Mouse (Mus musculus): ENCODE measurements around the gene Slc17a2. TPM values are rescaled to one million over a fixed set of nuclear protein-coding genes. Genes with fewer than 3 reads are reported as not detected.
"Not testable (repeated sequence)": the region's sequence is repeated elsewhere in the genome, so short reads cannot be mapped to it uniquely, and the experiment has no call there.

Gene Slc17a2
- total RNA-seq, 1 experiment: not detected

- in situ Hi-C loops (cut with MboI; ENCODE audit: low sequenced_read_pairs in 2 of 2, unreplicated experiment in 2 of 2): loop anchor here in 1 of 2 experiments (25.0 kb wide), 1 partner anchor 1727 kb away; the partner anchor contains the start of genes Hist1h2ag, Hist1h2ah, Hist1h2bj and Hist1h2bk
- DNase-seq (ENCODE audit: low read depth, low spot score): no peak
- Histone ChIP-seq H3K36me3 (ENCODE audit: control insufficient read depth, insufficient read depth, low read length, poor library complexity, severe bottlenecking) (no peaks in the 10 kb centered on the region), H3K9ac (ENCODE audit: insufficient read depth, low read depth, low read length, poor library complexity, severe bottlenecking) (peak overlapping the region; percentile 87), H3K9me3 (ENCODE audit: control insufficient read depth, insufficient read depth, low read depth, low read length) (no peaks in the 10 kb centered on the region), H3K4me3 (ENCODE audit: insufficient read depth in 1 of 2, low read depth in 1 of 2, low read length in 2 of 2, poor library complexity in 1 of 2, severe bottlenecking in 1 of 2) (peak overlapping the region; percentile 53 to 62), H3K27ac (ENCODE audit: insufficient read depth, low read depth, low read length, poor library complexity, severe bottlenecking) (peak overlapping the region; percentile 67), H3K4me1 (ENCODE audit: control insufficient read depth in 2 of 2, insufficient read depth in 2 of 2, low read length in 2 of 2, poor library complexity in 1 of 2) (no peaks in the 10 kb centered on the region; a peak in 2 of 4 replicates)
- TF ChIP-seq MAFK (IDR thresholded peaks at IDR 0.05; ENCODE audit: insufficient read depth, low read depth, low read length) (0 out of 2 replicates have a peak, but pooled peaks have one; percentile 24), HCFC1 (IDR thresholded peaks at IDR 0.05; ENCODE audit: borderline replicate concordance, insufficient read depth, low read length) (no peak)
These were observed 42.2 kb upstream of the Slc17a2 start for GRCm38 (mm10) chr13:23764324-23765171.

DNA sequence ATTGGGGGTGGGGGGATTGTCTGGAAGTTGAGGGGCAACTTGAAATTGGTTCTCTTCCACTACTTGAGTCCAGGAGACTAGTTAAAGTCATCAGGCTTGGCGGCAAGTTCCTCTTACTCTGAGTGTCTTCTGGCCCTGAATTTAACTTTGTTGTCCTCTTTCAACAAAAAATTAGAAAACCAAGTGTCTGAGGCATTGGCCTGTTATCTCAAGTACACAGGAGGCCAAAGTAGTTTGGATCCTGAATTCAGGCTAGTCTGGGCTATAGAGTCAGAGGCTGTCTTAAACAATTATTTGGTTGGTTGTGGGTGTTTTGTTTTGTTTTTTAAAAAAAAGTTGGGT is 41.6 kb upstream of the Slc17a2 start:
- no peaks in the 10 kb centered on the region for H3K36me3 ChIP-seq (ENCODE audit: control insufficient read depth, insufficient read depth, low read length, poor library complexity, severe bottlenecking)
- peak overlapping the region in 1 of 2 experiments; percentile 62; a peak in 2 of 4 replicates for H3K4me3 ChIP-seq (ENCODE audit: insufficient read depth in 1 of 2, low read depth in 1 of 2, low read length in 2 of 2, poor library complexity in 1 of 2, severe bottlenecking in 1 of 2)
- H3K27ac ChIP-seq (ENCODE audit: insufficient read depth, low read depth, low read length, poor library complexity, severe bottlenecking): peak overlapping the region; percentile 62; the same call in 1 of the 2 replicates
- H3K4me1 ChIP-seq (ENCODE audit: control insufficient read depth in 2 of 2, insufficient read depth in 2 of 2, low read length in 2 of 2, poor library complexity in 1 of 2): no peaks in the 10 kb centered on the region; a peak in 2 of 4 replicates
- H3K9me3 ChIP-seq (ENCODE audit: control insufficient read depth, insufficient read depth, low read depth, low read length): no peaks in the 10 kb centered on the region
- H3K9ac ChIP-seq (ENCODE audit: insufficient read depth, low read depth, low read length, poor library complexity, severe bottlenecking): peak overlapping the region; percentile 87; the same call in 1 of the 2 replicates
- no peak for DNase-seq (ENCODE audit: low read depth, low spot score)
- no peak for TF ChIP-seq ZNF384 (IDR thresholded peaks at IDR 0.05; ENCODE audit: low read depth, low read length)
- no peak for TF ChIP-seq MAFK (IDR thresholded peaks at IDR 0.05; ENCODE audit: insufficient read depth, low read depth, low read length)
- TF ChIP-seq CHD2 (IDR thresholded peaks at IDR 0.05; ENCODE audit: low read depth, low read length): no peak
- no peak for TF ChIP-seq ZC3H11A (IDR thresholded peaks at IDR 0.05; ENCODE audit: borderline replicate concordance, low read depth, low read length)
- TF ChIP-seq HCFC1 (IDR thresholded peaks at IDR 0.05; ENCODE audit: borderline replicate concordance, insufficient read depth, low read length): no peak
- in situ Hi-C loops (cut with MboI; ENCODE audit: low sequenced_read_pairs in 2 of 2, unreplicated experiment in 2 of 2): loop anchor here in 1 of 2 experiments (25.0 kb wide), 1 partner anchor 1728 kb away; the partner anchor contains the start of genes Hist1h2ag, Hist1h2ah, Hist1h2bj and Hist1h2bk

DNA sequence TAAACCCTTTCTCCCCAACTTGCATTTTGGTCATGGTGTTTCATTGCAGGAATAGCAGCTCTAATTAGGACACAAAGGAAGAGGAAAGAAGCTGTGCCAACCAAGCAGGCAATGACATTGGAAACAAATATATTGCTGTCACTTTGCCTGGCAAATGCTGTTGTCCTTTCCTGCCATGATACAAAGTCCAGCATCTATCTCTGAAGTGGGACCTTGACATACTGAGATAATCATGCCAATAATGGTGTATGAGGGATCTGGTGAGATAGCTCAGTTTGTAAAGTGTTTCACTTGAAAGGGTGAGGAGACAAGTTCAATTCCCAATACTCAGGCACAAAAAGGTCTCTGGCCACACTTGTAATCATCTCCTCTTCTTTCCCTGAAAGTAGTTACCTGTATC is 40.0 kb upstream of the Slc17a2 start:
- Histone ChIP-seq H3K36me3 (ENCODE audit: control insufficient read depth, insufficient read depth, low read length, poor library complexity, severe bottlenecking) (no peaks in the 10 kb centered on the region), H3K4me1 (ENCODE audit: control insufficient read depth in 2 of 2, insufficient read depth in 2 of 2, low read length in 2 of 2, poor library complexity in 1 of 2) (no peaks in the 10 kb centered on the region; a peak in 2 of 4 replicates), H3K9ac (ENCODE audit: insufficient read depth, low read depth, low read length, poor library complexity, severe bottlenecking) (no peak overlapping the region), H3K9me3 (ENCODE audit: control insufficient read depth, insufficient read depth, low read depth, low read length) (no peaks in the 10 kb centered on the region), H3K27ac (ENCODE audit: insufficient read depth, low read depth, low read length, poor library complexity, severe bottlenecking) (no peak overlapping the region), H3K4me3 (ENCODE audit: insufficient read depth in 1 of 2, low read depth in 1 of 2, low read length in 2 of 2, poor library complexity in 1 of 2, severe bottlenecking in 1 of 2) (no peak overlapping the region)
- DNase-seq (ENCODE audit: low read depth, low spot score): no peak
- TF ChIP-seq MAFK (IDR thresholded peaks at IDR 0.05; ENCODE audit: insufficient read depth, low read depth, low read length): no peak
- TF ChIP-seq HCFC1 (IDR thresholded peaks at IDR 0.05; ENCODE audit: borderline replicate concordance, insufficient read depth, low read length): no peak
- no peak for TF ChIP-seq CHD2 (IDR thresholded peaks at IDR 0.05; ENCODE audit: low read depth, low read length)
- no peak for TF ChIP-seq ZNF384 (IDR thresholded peaks at IDR 0.05; ENCODE audit: low read depth, low read length)
- no peak for TF ChIP-seq ZC3H11A (IDR thresholded peaks at IDR 0.05; ENCODE audit: borderline replicate concordance, low read depth, low read length)
- in situ Hi-C loops (cut with MboI; ENCODE audit: low sequenced_read_pairs in 2 of 2, unreplicated experiment in 2 of 2): loop anchor here in 1 of 2 experiments (25.0 kb wide), 1 partner anchor 1729 kb away; the partner anchor contains the start of genes Hist1h2ag, Hist1h2ah, Hist1h2bj and Hist1h2bk

DNA sequence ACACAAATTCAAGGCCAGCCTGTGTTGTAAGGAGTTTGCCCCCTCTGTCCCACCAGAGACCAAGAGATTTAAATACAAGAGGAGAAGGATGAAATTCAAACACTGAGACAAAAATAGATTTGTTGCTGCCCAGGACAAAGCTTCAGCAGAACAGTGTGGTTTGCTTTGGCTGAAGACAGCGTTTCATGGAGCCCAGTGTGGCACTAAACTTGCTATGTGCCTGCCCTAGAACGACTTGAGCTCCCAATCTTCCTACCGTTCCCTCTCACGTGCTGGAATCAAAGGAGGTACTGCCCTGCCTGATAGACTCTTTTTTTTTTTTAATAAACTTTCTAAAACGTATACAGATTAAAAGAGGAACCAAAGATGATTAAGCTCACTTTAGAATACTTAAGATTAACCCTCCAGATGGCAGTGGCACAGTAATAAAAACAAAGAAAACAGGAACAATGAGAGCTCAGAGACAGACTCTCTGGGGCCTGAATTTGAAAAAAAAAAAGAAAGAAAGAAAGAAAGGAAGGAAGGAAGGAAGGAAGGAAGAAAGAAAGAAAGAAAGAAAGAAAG is 37.9 kb upstream of the Slc17a2 start:
- no peak overlapping the region for H3K4me3 ChIP-seq (ENCODE audit: insufficient read depth in 1 of 2, low read depth in 1 of 2, low read length in 2 of 2, poor library complexity in 1 of 2, severe bottlenecking in 1 of 2)
- TF ChIP-seq HCFC1 (IDR thresholded peaks at IDR 0.05; ENCODE audit: borderline replicate concordance, insufficient read depth, low read length) (no peak), ZC3H11A (IDR thresholded peaks at IDR 0.05; ENCODE audit: borderline replicate concordance, low read depth, low read length) (no peak), MAFK (IDR thresholded peaks at IDR 0.05; ENCODE audit: insufficient read depth, low read depth, low read length) (no peak), ZNF384 (IDR thresholded peaks at IDR 0.05; ENCODE audit: low read depth, low read length) (no peak), CHD2 (IDR thresholded peaks at IDR 0.05; ENCODE audit: low read depth, low read length) (no peak)
- no peak overlapping the region for H3K27ac ChIP-seq (ENCODE audit: insufficient read depth, low read depth, low read length, poor library complexity, severe bottlenecking)
- in situ Hi-C loops (cut with MboI; ENCODE audit: low sequenced_read_pairs in 2 of 2, unreplicated experiment in 2 of 2): loop anchor here in 1 of 2 experiments (25.0 kb wide), 1 partner anchor 1732 kb away; the partner anchor contains the start of genes Hist1h2ag, Hist1h2ah, Hist1h2bj and Hist1h2bk
- no peaks in the 10 kb centered on the region for H3K9me3 ChIP-seq (ENCODE audit: control insufficient read depth, insufficient read depth, low read depth, low read length)
- H3K36me3 ChIP-seq (ENCODE audit: control insufficient read depth, insufficient read depth, low read length, poor library complexity, severe bottlenecking): no peaks in the 10 kb centered on the region
- peaks cover 0 to 2% of the 10 kb centered on the region in 2 experiments; a peak in 3 of 4 replicates for H3K4me1 ChIP-seq (ENCODE audit: control insufficient read depth in 2 of 2, insufficient read depth in 2 of 2, low read length in 2 of 2, poor library complexity in 1 of 2)
- no peak for DNase-seq (ENCODE audit: low read depth, low spot score)
- H3K9ac ChIP-seq (ENCODE audit: insufficient read depth, low read depth, low read length, poor library complexity, severe bottlenecking): no peak overlapping the region; the same call in 1 of the 2 replicates

DNA sequence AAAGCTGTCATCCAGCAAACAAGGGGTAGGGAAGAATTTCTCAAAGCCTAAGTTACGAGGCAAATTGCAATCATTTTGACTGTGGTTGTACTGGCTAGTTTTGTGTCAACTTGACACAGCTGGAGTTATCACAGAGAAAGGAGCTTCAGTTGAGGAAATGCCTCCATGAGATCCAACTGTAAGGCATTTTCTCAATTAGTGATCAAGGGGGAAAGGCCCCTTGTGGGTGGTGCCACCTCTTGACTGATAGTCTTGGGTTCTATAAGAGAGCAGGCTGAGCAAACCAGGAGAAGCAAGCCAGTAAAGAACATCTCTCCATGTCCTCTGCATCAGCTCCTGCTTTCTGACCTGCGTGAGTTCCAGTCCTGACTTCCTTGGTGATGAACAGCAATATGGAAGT is 37.2 kb upstream of the Slc17a2 start, which contains the start of gene Trim38:
Trim38 (plus strand) TSS at position 301 of the 400 bp plus-strand sequence.
- not testable (repeated sequence) for H3K4me1 ChIP-seq (ENCODE audit: control insufficient read depth in 2 of 2, insufficient read depth in 2 of 2, low read length in 2 of 2, poor library complexity in 1 of 2); H3K4me3 ChIP-seq (ENCODE audit: insufficient read depth in 1 of 2, low read depth in 1 of 2, low read length in 2 of 2, poor library complexity in 1 of 2, severe bottlenecking in 1 of 2); DNase-seq (ENCODE audit: low read depth, low spot score); H3K9ac ChIP-seq (ENCODE audit: insufficient read depth, low read depth, low read length, poor library complexity, severe bottlenecking); H3K9me3 ChIP-seq (ENCODE audit: control insufficient read depth, insufficient read depth, low read depth, low read length); H3K27ac ChIP-seq (ENCODE audit: insufficient read depth, low read depth, low read length, poor library complexity, severe bottlenecking); H3K36me3 ChIP-seq (ENCODE audit: control insufficient read depth, insufficient read depth, low read length, poor library complexity, severe bottlenecking)
- in situ Hi-C loops (cut with MboI; ENCODE audit: low sequenced_read_pairs in 2 of 2, unreplicated experiment in 2 of 2): loop anchor here in 1 of 2 experiments (25.0 kb wide), 1 partner anchor 1732 kb away; the partner anchor contains the start of genes Hist1h2ag, Hist1h2ah, Hist1h2bj and Hist1h2bk

Data from ES-E14 (cell line).